Mouse (Mus musculus) retina, embryonic 14.5 days (tissue): ENCODE data around the gene Bcl2a1c.
"Not testable (repeated sequence)": the region's sequence is repeated elsewhere in the genome, so short reads cannot be mapped to it uniquely, and the experiment has no call there.

Source experiments
- DNase-seq: peaks from one replicate; pipeline ENCODE4 v3.0.0-alpha.2; 2015; ENCODE audit warnings: low spot score

Bcl2a1c gene

GRCm38 (mm10) chr9:114329855-114330254 is at the start of gene Bcl2a1c:
Bcl2a1c (plus strand) TSS chr9:114330135.
- DNase-seq, result not testable (repeated sequence)

GRCm38 (mm10) chr9:114305957-114306356 is 24.0 kb upstream of the Bcl2a1c start:
- not testable (repeated sequence) for DNase-seq

GRCm38 (mm10) chr9:114311752-114312151 is 18.2 kb upstream of the Bcl2a1c start:
- not testable (repeated sequence) for DNase-seq

- peak; percentile 83 for DNase-seq
Observed at GRCm38 (mm10) chr9:114318021-114318420, 11.9 kb upstream of the Bcl2a1c start.

GRCm38 (mm10) chr9:114326011-114326748 is 3.8 kb upstream of the Bcl2a1c start:
- no peak for DNase-seq

- not testable (repeated sequence) for DNase-seq
Observed at GRCm38 (mm10) chr9:114328332-114328731, 1.6 kb upstream of the Bcl2a1c start.

- DNase-seq, result peak; percentile 72
Observed at GRCm38 (mm10) chr9:114367783-114368470, 38.0 kb downstream of the Bcl2a1c start.

GRCm38 (mm10) chr9:114368471-114368858 is 38.5 kb downstream of the Bcl2a1c start:
- no peak for DNase-seq

- DNase-seq, result peak; percentile 27
Observed at GRCm38 (mm10) chr9:114369389-114369788, 39.5 kb downstream of the Bcl2a1c start.

- peak; percentile 38 for DNase-seq
Observed at GRCm38 (mm10) chr9:114371717-114372116, 41.8 kb downstream of the Bcl2a1c start.

- no peak for DNase-seq
Observed at GRCm38 (mm10) chr9:114375276-114375962, 45.5 kb downstream of the Bcl2a1c start.

GRCm38 (mm10) chr9:114377168-114377567 is 47.2 kb downstream of the Bcl2a1c start:
- no peak for DNase-seq

- DNase-seq, result no peak
Observed at GRCm38 (mm10) chr9:114379871-114380270, 49.9 kb downstream of the Bcl2a1c start.
